Mouse (Mus musculus): Measurements from ENCODE around the gene Htr2b.

Gene Htr2b

GRCm38 (mm10) chr1:86076565-86076964 is 35.2 kb downstream of the Htr2b start:
- DNase-seq: no peak

GRCm38 (mm10) chr1:86064271-86064991 is 47.3 kb downstream of the Htr2b start, which contains the start of gene Psmd1:
TSS of gene Psmd1 (plus strand) at chr1:86064387.
- peak; percentile 85 for DNase-seq

GRCm38 (mm10) chr1:86062523-86062922 is 49.2 kb downstream of the Htr2b start:
- no peak for DNase-seq

- peak; percentile 96 for DNase-seq
Measured at GRCm38 (mm10) chr1:86058856-86059769, 52.7 kb downstream of the Htr2b start.

- DNase-seq: no peak
Measured at GRCm38 (mm10) chr1:86056284-86056683, 55.5 kb downstream of the Htr2b start.

GRCm38 (mm10) chr1:86054943-86055342 is 56.8 kb downstream of the Htr2b start:
- DNase-seq: no peak

- peak; percentile 67 for DNase-seq
Measured at GRCm38 (mm10) chr1:86053198-86053921, 58.4 kb downstream of the Htr2b start.

All from cerebellum, adult 8-10 months (tissue).